Mouse (Mus musculus) MEL (cell line): ENCODE results near the gene Cd248. TPM values are rescaled to one million over a fixed set of nuclear protein-coding genes. Genes with fewer than 3 reads are reported as not detected.

ENCODE experiments used
- DNase-seq: peaks from one replicate; pipeline ENCODE4 v3.0.0; 2011; ENCODE audit warnings: low read depth, low spot score
- H3K27ac ChIP-seq: 2 replicates; pipeline ENCODE4 v1.5.1; 2012; ENCODE audit warnings: low read depth, mild to moderate bottlenecking, control low read depth, low read length, moderate library complexity; ENCODE audit not compliant: control insufficient read depth
- H3K27me3 ChIP-seq, 2 experiments: fragments of 150-350 bp in 1 of 2; sonication (generic) in 1 of 2; 2 replicates each; pipeline ENCODE4 v1.6.1; 2012; ENCODE audit warnings: low read length in 2 of 2, mild to moderate bottlenecking in 2 of 2, improper control_type of control experiment in 1 of 2, moderate library complexity in 1 of 2; ENCODE audit not compliant: insufficient read depth in 2 of 2, control insufficient read depth in 1 of 2
- H3K36me3 ChIP-seq, 2 experiments: 2 replicates each; pipeline ENCODE4 v1.6.1; 2012 to 2014; ENCODE audit warnings: low read length in 2 of 2, improper control_type of control experiment in 1 of 2, inconsistent platforms in 1 of 2, mild to moderate bottlenecking in 1 of 2; ENCODE audit not compliant: insufficient read depth in 2 of 2, control insufficient read depth in 1 of 2
- H3K4me1 ChIP-seq, 2 experiments: fragments of 150-350 bp in 1 of 2; sonication (generic) in 1 of 2; 2 replicates each; pipeline ENCODE4 v1.6.1; 2012; ENCODE audit warnings: low read length in 2 of 2, improper control_type of control experiment in 1 of 2, mild to moderate bottlenecking in 1 of 2; ENCODE audit not compliant: insufficient read depth in 2 of 2, control insufficient read depth in 1 of 2
- H3K4me3 ChIP-seq, 2 experiments: fragments of 150-350 bp in 1 of 2; sonication (generic) in 1 of 2; 2 replicates each; pipeline ENCODE4 v1.5.1; 2012; ENCODE audit warnings: low read depth in 2 of 2, low read length in 2 of 2, mild to moderate bottlenecking in 2 of 2, moderate library complexity in 2 of 2, control low read depth in 1 of 2, improper control_type of control experiment in 1 of 2; ENCODE audit not compliant: control insufficient read depth in 1 of 2, insufficient read depth in 1 of 2
- H3K79me2 ChIP-seq: 2 replicates; pipeline ENCODE4 v1.6.1; 2012; ENCODE audit warnings: mild to moderate bottlenecking, low read length, moderate library complexity; ENCODE audit not compliant: control insufficient read depth, poor library complexity, insufficient read depth
- H3K9ac ChIP-seq: 2 replicates; pipeline ENCODE4 v1.6.1; 2012; ENCODE audit warnings: low read depth, mild to moderate bottlenecking, control low read depth, low read length, moderate library complexity; ENCODE audit not compliant: control insufficient read depth, poor library complexity, severe bottlenecking
- H3K9me3 ChIP-seq: fragments of 150-350 bp; sonication (generic); replicated peaks from 2 replicates; pipeline ENCODE4 v1.6.1; 2012; ENCODE audit warnings: mild to moderate bottlenecking, low read length, improper control_type of control experiment, moderate library complexity; ENCODE audit not compliant: insufficient read depth
- BHLHE40 ChIP-seq: IDR thresholded peaks from 2 replicates; pipeline ENCODE4 v1.6.1; 2012; ENCODE audit warnings: low read depth, mild to moderate bottlenecking, inconsistent platforms, low read length, improper control_type of control experiment, borderline replicate concordance
- CHD1 ChIP-seq: IDR thresholded peaks from 2 replicates; pipeline ENCODE4 v1.6.1; 2012; ENCODE audit warnings: low read depth, mild to moderate bottlenecking, inconsistent platforms, low read length, improper control_type of control experiment
- CHD2 ChIP-seq: IDR thresholded peaks from 2 replicates; pipeline ENCODE4 v1.6.1; 2011; ENCODE audit warnings: low read length, improper control_type of control experiment
- CTCF ChIP-seq, 3 experiments: IDR thresholded peaks in 2 of 3; conservative IDR thresholded peaks in 1 of 3; 2 replicates each; pipeline ENCODE4 v1.5.1; 2011 to 2012; ENCODE audit warnings: low read length in 3 of 3, low read depth in 2 of 3, mild to moderate bottlenecking in 2 of 3, improper control_type of control experiment in 1 of 3, inconsistent platforms in 1 of 3, mixed read lengths in 1 of 3, moderate library complexity in 1 of 3; ENCODE audit not compliant: control insufficient read depth in 1 of 3, insufficient read depth in 1 of 3, poor library complexity in 1 of 3, severe bottlenecking in 1 of 3
- ELF1 ChIP-seq: IDR thresholded peaks from 2 replicates; pipeline ENCODE4 v1.6.1; 2014; ENCODE audit warnings: low read depth, mild to moderate bottlenecking, inconsistent platforms, low read length, improper control_type of control experiment, moderate library complexity
- GABPA ChIP-seq: IDR thresholded peaks from 2 replicates; pipeline ENCODE4 v1.6.1; 2012; ENCODE audit warnings: low read depth, mild to moderate bottlenecking, inconsistent platforms, low read length, improper control_type of control experiment, moderate library complexity
- JUND ChIP-seq: IDR thresholded peaks from 2 replicates; pipeline ENCODE4 v1.6.1; 2011; ENCODE audit warnings: low read depth, mild to moderate bottlenecking, improper control_type of control experiment, low read length
- MAFK ChIP-seq: IDR thresholded peaks from 2 replicates; pipeline ENCODE4 v1.6.1; 2011; ENCODE audit warnings: low read depth, mild to moderate bottlenecking, low read length, improper control_type of control experiment, borderline replicate concordance
- MEF2A ChIP-seq: IDR thresholded peaks from 2 replicates; pipeline ENCODE4 v1.6.1; 2014; ENCODE audit warnings: low read depth, mild to moderate bottlenecking, inconsistent platforms, low read length, improper control_type of control experiment; ENCODE audit not compliant: poor library complexity, insufficient replicate concordance, severe bottlenecking; ENCODE audit errors: extremely low read depth
- MYB ChIP-seq: IDR thresholded peaks from 2 replicates; pipeline ENCODE4 v1.6.1; 2011; ENCODE audit warnings: mild to moderate bottlenecking, low read depth, low read length, improper control_type of control experiment
- NELFE ChIP-seq: IDR thresholded peaks from 2 replicates; pipeline ENCODE4 v1.6.1; 2011; ENCODE audit warnings: low read depth, low read length, improper control_type of control experiment
- POLR2A ChIP-seq, 2 experiments: IDR thresholded peaks; 2 replicates each; pipeline ENCODE4 v1.6.1; 2011 to 2012; ENCODE audit warnings: low read length in 2 of 2, mild to moderate bottlenecking in 2 of 2, control low read depth in 1 of 2, improper control_type of control experiment in 1 of 2, low read depth in 1 of 2, moderate library complexity in 1 of 2; ENCODE audit not compliant: control insufficient read depth in 1 of 2, insufficient read depth in 1 of 2, poor library complexity in 1 of 2
- POLR2AphosphoS5 ChIP-seq: IDR thresholded peaks from 2 replicates; pipeline ENCODE4 v1.6.1; 2012; ENCODE audit warnings: low read depth, borderline replicate concordance, mild to moderate bottlenecking, inconsistent platforms, low read length, moderate library complexity, mixed read lengths
- RAD21 ChIP-seq: IDR thresholded peaks from 2 replicates; pipeline ENCODE4 v1.6.1; 2011; ENCODE audit warnings: mild to moderate bottlenecking, low read depth, low read length, improper control_type of control experiment
- RCOR1 ChIP-seq: IDR thresholded peaks from 2 replicates; pipeline ENCODE4 v1.6.1; 2012; ENCODE audit warnings: low read depth, mild to moderate bottlenecking, inconsistent platforms, low read length, improper control_type of control experiment
- TBP ChIP-seq: IDR thresholded peaks from 2 replicates; pipeline ENCODE4 v1.8.0; 2011; ENCODE audit warnings: low read depth, low read length, improper control_type of control experiment
- TCF12 ChIP-seq: IDR thresholded peaks from 2 replicates; pipeline ENCODE4 v1.6.1; 2014; ENCODE audit warnings: low read depth, mild to moderate bottlenecking, inconsistent platforms, low read length, improper control_type of control experiment, moderate library complexity
- UBTF ChIP-seq: IDR thresholded peaks from 2 replicates; pipeline ENCODE4 v1.6.1; 2012; ENCODE audit warnings: low read depth, mild to moderate bottlenecking, inconsistent platforms, low read length, improper control_type of control experiment, moderate library complexity, borderline replicate concordance; ENCODE audit not compliant: insufficient read depth
- USF1 ChIP-seq: IDR thresholded peaks from 2 replicates; pipeline ENCODE4 v1.6.1; 2014; ENCODE audit warnings: low read depth, mild to moderate bottlenecking, inconsistent platforms, low read length, improper control_type of control experiment, moderate library complexity
- ZKSCAN1 ChIP-seq: IDR thresholded peaks from 2 replicates; pipeline ENCODE4 v1.6.1; 2012; ENCODE audit warnings: low read depth, mild to moderate bottlenecking, inconsistent platforms, low read length, improper control_type of control experiment, moderate library complexity
- ZMIZ1 ChIP-seq: IDR thresholded peaks from 2 replicates; pipeline ENCODE4 v1.6.1; 2012; ENCODE audit warnings: low read depth, mild to moderate bottlenecking, inconsistent platforms, low read length, improper control_type of control experiment, moderate library complexity
- polyA plus RNA-seq, 2 experiments: library from polyadenylated mRNA; stranded (reverse) in 1 of 2; unstranded in 1 of 2; fragments of >175 nt in 1 of 2; fragments of >200 nt in 1 of 2; gene quantifications; 2 replicates each; pipeline versions ENCODE4 v1.2.1 to v1.2.4; 2012; ENCODE audit warnings: low replicate concordance in 2 of 2, low read depth in 1 of 2; ENCODE audit not compliant: insufficient read length in 2 of 2, insufficient read depth in 1 of 2, missing spikeins in 1 of 2
- total RNA-seq: library from RNA; depleted of rRNA; stranded (reverse); fragments of 300-350 nt; gene quantifications from 2 replicates; pipeline ENCODE4 v1.2.3, GENCODE M21; 2012

The Cd248 gene
- total and polyA plus RNA-seq, 3 experiments, result 0.27 to 0.86 TPM; not detected in 1

GRCm38 (mm10) chr19:5106731-5107191 is 38.9 kb downstream of the Cd248 start, which contains the start of gene Rab1b (continued):
- TF ChIP-seq POLR2AphosphoS5 (no peak), BHLHE40 (no peak), POLR2A (IDR thresholded peaks at IDR 0.05; ENCODE audit: control insufficient read depth in 1 of 2, insufficient read depth in 1 of 2, low read depth in 1 of 2, low read length in 2 of 2, poor library complexity in 1 of 2) (peak; percentile 29 to 78; a peak in 2 of 4 replicates), ZKSCAN1 (no peak), GABPA (no peak), MEF2A (no peak), UBTF (no peak), TBP (no peak), CTCF (IDR thresholded peaks at IDR 0.05 in 2 of 3, conservative IDR thresholded peaks at IDR 0.05 in 1 of 3; ENCODE audit: control insufficient read depth in 1 of 3, insufficient read depth in 1 of 3, low read depth in 2 of 3, low read length in 3 of 3, poor library complexity in 1 of 3, severe bottlenecking in 1 of 3) (no peak), JUND (no peak), RCOR1 (no peak), RAD21 (no peak)

GRCm38 (mm10) chr19:5107556-5108270 is 39.8 kb downstream of the Cd248 start:
- Histone ChIP-seq H3K4me1 (peaks cover 2 to 6% of the 10 kb centered on the region in 2 experiments; a peak in 3 of 4 replicates), H3K27me3 (no peaks in the 10 kb centered on the region), H3K79me2 (peaks cover 9% of the 10 kb centered on the region; the same call in 1 of the 2 replicates), H3K4me3 (no peak overlapping the region), H3K36me3 (peaks cover 1 to 6% of the 10 kb centered on the region in 2 experiments; a peak in 3 of 4 replicates), H3K9ac (no peak overlapping the region), H3K27ac (no peak overlapping the region), H3K9me3 (no peaks in the 10 kb centered on the region)
- DNase-seq, result no peak
- TF ChIP-seq POLR2AphosphoS5 (no peak), GABPA (no peak), MYB (no peak), TCF12 (no peak), ZMIZ1 (no peak), JUND (no peak), MAFK (no peak), USF1 (no peak), CHD2 (no peak), CHD1 (no peak), ELF1 (no peak), NELFE (no peak)
